Mouse (Mus musculus) olfactory bulb, adult 2 months (tissue): ENCODE results near the gene Cmtm8. TPM values are rescaled to one million over a fixed set of nuclear protein-coding genes. Genes with fewer than 3 reads are reported as not detected.
A peak's percentile ranks its signal among the peaks of the same experiment; 100 is the strongest.

ENCODE experiments used
- H3K27ac ChIP-seq: fragments of 200-500 bp; 2 replicates; pipeline ENCODE4 v1.5.1; 2012; ENCODE audit warnings: low read depth, low read length; ENCODE audit not compliant: insufficient read depth
- H3K4me1 ChIP-seq: fragments of 200-500 bp; 2 replicates; pipeline ENCODE4 v1.6.1; 2012; ENCODE audit warnings: low read length; ENCODE audit not compliant: control insufficient read depth, insufficient read depth
- H3K4me3 ChIP-seq: fragments of 200-500 bp; 2 replicates; pipeline ENCODE4 v1.5.1; 2012; ENCODE audit warnings: mild to moderate bottlenecking, low read depth, low read length, moderate library complexity; ENCODE audit not compliant: insufficient read depth
- CTCF ChIP-seq: fragments of 200-500 bp; IDR thresholded peaks from 2 replicates; pipeline ENCODE4 v1.5.1; 2012; ENCODE audit warnings: low read depth, mild to moderate bottlenecking, low read length, moderate library complexity; ENCODE audit not compliant: insufficient read depth
- POLR2A ChIP-seq: fragments of 200-500 bp; IDR thresholded peaks from 2 replicates; pipeline ENCODE4 v1.6.1; 2012; ENCODE audit warnings: mild to moderate bottlenecking, low read depth, low read length, moderate library complexity; ENCODE audit not compliant: insufficient read depth
- WGBS: fragments of 180-500 bp; shearing (Covaris S2); methylation state at CpG from one replicate; pipeline ENCODE4 v1.1.7; 2018; 5-methylcytosine and 5-hydroxymethylcytosine counted together
- polyA plus RNA-seq: library from polyadenylated mRNA; stranded (reverse); fragments of >200 nt; gene quantifications from 2 replicates; pipeline ENCODE4 v1.2.4, GENCODE M21; 2012; ENCODE audit warnings: low replicate concordance; ENCODE audit not compliant: missing spikeins, insufficient read depth, insufficient read length

Cmtm8 gene
- not detected in 2 replicates for polyA plus RNA-seq

DNA sequence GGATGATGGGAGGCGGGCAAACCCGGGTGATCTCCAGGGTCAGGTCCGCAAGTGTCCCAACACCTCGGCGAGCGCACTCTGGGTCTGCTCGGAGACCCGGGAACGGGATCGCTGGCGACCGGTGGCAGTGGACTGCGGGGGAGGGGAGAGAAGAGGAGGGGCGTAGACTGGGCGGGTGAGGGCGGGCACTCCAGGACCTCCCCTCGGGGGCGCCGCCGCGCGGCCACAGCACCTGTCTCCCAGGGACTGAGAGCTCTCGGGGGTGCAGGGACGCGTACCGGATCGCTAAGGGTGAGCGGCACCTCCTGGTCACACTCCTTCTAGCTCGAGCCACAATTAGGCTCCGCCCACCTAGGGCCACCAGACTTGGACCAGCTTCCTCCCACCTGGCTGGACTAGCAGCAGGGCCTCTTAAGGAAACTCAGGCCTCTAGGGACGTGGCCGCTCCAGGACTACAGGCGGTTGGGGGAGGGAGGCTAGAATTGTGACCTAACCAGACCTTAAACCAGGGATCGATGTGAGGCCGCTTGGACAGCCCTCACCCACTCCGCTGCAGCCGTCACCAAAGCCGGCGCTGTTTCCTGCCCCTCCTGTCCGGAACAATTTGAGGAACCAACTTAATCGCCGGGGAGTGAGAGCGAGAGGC lies at the start of gene Cmtm8:
Gene Cmtm8, minus strand, starts transcription at position 140 of the 646 bp plus-strand sequence.
- H3K4me1 ChIP-seq: peaks cover 12% of the 10 kb centered on the region
- WGBS: under 1% methylated on average over 43 of the region's 43 CpGs
- no peak within 1 kb of the TSS for H3K27ac ChIP-seq
- TF ChIP-seq CTCF: no peak
- no peak for TF ChIP-seq POLR2A
- peak within 1 kb of the TSS; percentile 53 for H3K4me3 ChIP-seq

DNA sequence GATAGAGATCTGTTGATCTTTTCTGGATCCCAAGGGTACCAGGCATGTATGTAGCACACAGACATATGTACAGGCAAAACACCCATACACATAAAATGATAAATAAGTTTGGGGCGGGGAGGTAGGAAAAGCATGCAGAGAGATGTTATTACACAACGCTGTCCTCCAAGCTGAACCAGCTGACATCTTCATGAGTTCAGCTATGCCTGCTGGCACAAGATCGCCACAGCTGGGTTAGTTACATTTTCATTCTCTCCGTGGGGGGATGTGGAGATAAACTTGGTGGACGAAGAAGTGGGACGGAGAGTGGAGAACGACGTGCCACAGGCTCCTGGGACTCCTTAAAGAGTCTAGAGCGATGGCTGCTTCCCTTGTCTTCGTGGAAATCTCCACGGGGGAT lies 49.0 kb upstream of the Cmtm8 start:
- peaks cover 5% of the 10 kb centered on the region; the same call in 1 of the 2 replicates for H3K4me1 ChIP-seq
- H3K4me3 ChIP-seq: no peak overlapping the region
- no peak overlapping the region for H3K27ac ChIP-seq
- TF ChIP-seq CTCF (no peak), POLR2A (no peak)
- 84% methylated on average over 11 of the region's 11 CpGs for WGBS

DNA sequence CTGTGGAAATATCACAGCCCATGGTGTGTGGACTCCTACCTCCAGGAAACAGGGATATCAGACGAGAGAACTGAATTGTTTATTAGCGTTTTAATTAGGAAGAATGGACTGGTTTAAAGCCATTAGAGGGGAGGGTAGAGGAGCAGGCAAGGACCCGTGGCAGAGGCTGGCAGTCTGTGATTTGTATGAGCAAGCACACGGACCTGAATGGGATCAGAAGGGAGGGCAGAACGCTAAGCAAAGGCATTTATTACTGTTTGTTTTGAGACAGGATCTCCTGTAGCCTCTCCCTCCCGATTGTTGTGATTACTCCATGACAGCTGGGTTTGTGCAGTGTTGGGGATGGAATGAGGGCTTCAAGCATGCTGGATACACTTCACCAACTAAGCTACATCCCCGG lies 46.4 kb upstream of the Cmtm8 start:
- Histone ChIP-seq H3K27ac (no peak overlapping the region), H3K4me1 (peaks cover 5% of the 10 kb centered on the region; the same call in 1 of the 2 replicates), H3K4me3 (no peak overlapping the region)
- no peak for TF ChIP-seq CTCF
- TF ChIP-seq POLR2A: no peak
- 22% methylated on average over 7 of the region's 7 CpGs for WGBS

DNA sequence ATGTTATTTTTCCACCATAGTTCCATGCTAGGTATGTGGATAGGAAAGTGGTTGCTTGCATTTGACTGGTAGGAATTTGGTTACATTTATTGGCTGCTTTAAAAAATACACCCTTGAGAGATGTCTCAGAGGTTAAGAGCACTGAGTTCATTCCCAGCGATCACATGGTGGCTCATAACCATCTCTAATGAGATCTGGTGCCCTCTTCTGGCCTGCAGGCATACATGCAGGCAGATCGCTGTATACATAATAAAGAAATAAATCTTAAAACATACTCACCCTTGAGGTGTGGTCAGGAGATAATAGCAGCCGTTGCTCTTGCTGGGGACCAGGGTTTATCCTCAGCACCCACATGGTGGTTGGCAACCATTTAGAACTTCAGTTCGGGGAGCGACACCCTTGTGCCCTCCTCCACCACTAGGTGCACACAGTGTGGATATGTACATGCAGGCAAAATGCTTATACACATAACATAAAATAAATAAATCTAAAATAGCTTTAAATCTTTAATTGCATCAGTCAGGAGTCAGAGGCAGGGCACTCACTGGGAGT lies 45.0 kb upstream of the Cmtm8 start:
- no peak overlapping the region for H3K4me3 ChIP-seq
- 90% methylated on average over 5 of the region's 5 CpGs for WGBS
- no peak for TF ChIP-seq CTCF
- TF ChIP-seq POLR2A: no peak

DNA sequence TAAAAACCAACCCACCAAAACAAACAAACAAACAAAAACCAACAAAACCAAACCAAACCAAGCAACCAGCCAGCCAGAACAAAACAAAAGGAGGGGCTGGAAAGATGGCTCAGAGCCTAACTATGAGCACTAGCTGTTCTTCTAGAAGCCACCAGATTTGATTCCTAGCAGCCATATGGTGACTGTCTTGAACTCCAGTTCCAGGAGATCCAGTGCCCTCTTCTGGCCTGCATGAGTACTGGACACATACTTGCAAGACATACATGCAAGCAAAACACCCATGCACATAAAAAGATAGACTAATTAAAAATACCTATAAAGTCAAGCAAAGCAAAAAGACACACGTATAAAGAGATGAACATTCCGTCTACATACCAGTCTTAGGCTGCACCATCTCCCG lies 43.7 kb upstream of the Cmtm8 start:
- Histone ChIP-seq H3K4me1 (peaks cover 5% of the 10 kb centered on the region; the same call in 1 of the 2 replicates), H3K4me3 (no peak overlapping the region), H3K27ac (no peak overlapping the region)
- 94% methylated on average over 3 of the region's 3 CpGs for WGBS
- TF ChIP-seq POLR2A (no peak), CTCF (no peak)

More for the DNA sequence above, 45.0 kb upstream of the Cmtm8 start:
- Histone ChIP-seq H3K27ac (no peak overlapping the region), H3K4me1 (peaks cover 5% of the 10 kb centered on the region; the same call in 1 of the 2 replicates)

DNA sequence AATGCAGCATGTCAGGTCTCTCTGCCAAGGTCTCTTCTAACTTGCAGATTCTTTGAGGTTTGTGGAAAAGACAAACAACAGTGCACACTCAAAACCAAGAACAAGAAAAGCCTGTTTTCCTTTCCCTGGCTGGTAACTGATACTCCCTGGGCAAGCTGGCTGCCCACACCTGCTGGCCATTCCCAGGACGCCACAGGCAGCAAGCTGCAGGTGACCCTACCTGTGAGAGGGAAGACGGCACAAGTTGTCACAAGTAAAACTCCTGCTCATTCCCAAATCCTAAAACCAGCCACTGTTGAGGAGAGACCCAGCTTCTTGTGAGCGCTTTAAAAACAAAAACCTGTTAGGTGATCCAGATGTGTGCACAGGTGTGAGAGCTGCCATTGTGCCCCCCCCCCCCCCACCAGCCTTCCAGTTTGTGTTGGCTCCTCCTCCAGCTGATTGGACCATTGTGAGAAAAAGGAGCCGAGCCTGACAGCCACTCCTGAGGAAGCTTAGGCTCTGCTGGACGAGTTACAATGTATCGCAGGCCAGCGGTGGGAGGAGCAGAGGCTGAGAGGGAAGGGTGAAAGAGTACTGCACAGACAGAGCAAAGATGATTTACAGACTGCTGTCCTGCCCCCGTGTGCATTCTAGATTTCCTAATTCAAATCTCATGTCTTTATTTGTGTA lies 42.2 kb upstream of the Cmtm8 start:
- TF ChIP-seq CTCF: no peak
- TF ChIP-seq POLR2A: no peak
- WGBS: 45% methylated on average over 8 of the region's 8 CpGs
- peaks cover 5% of the 10 kb centered on the region; the same call in 1 of the 2 replicates for H3K4me1 ChIP-seq
- no peak overlapping the region for H3K4me3 ChIP-seq
- H3K27ac ChIP-seq: no peak overlapping the region

DNA sequence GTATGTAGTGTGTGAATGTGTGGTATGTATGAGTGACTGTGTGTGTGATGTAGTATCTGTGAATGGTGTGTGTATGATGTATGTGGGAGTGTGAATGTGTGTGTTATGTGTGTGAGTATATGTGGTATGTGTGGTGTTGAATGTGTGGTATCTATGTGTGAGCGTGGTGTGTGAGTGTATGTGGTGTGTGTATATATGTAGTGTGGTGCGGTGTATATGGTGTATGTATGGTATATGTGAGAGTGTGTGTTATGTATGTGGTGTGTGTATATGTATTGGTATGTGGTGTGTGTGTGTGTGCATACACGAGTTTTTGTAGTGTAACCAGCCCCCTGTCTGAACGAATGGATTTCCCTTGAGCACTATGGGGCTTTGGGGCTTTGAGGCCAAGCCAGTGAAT lies 41.6 kb upstream of the Cmtm8 start:
- 72% methylated on average over 4 of the region's 4 CpGs for WGBS
- Histone ChIP-seq H3K4me1 (peaks cover 3% of the 10 kb centered on the region; the same call in 1 of the 2 replicates), H3K4me3 (no peak overlapping the region), H3K27ac (no peak overlapping the region)
- TF ChIP-seq CTCF (no peak), POLR2A (no peak)

DNA sequence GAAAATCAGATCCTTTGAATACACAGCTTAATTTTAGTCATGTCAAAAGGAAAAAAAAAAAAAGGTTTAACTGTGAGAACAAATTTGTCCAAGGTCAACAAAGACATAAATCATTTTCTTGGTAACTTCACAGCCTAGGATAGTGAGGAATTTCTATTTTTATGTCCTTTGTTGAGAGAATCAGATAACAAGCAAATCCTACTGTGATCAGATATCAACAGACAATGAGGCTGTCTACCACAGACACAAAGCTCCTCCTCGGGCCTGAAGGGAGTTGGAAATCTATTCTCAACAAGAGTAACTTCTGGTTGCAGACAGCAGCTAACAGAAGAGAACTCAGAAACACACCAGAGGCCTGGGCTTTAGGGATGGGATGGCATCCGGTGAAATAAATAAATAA lies 38.0 kb upstream of the Cmtm8 start:
- H3K4me3 ChIP-seq: no peak overlapping the region
- H3K4me1 ChIP-seq: no peaks in the 10 kb centered on the region
- TF ChIP-seq POLR2A: no peak
- no peak for TF ChIP-seq CTCF
- no peak overlapping the region for H3K27ac ChIP-seq
- WGBS: 83% methylated on average over 2 of the region's 2 CpGs

DNA sequence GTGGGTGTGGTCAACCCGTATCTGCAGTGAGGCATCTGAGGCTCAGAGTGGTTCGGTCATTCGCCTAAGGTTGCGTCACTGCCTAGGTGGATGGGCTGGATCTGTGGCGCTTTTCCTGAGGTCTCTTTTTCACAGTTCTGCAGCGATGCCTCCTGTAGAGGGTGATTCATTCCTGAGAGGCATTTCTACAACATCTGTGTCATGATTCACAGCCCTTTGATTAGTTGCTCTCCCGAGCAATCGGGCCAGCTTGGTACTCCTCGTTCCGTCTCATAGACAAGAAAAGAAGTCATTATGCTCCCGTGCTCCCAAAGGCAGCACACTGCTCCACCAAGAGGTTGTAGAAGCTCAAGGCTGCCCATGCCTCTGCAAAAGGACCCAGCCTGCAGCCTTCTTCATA lies 11.4 kb upstream of the Cmtm8 start:
- Histone ChIP-seq H3K27ac (peak overlapping the region; percentile 15; the same call in 1 of the 2 replicates), H3K4me3 (no peak overlapping the region), H3K4me1 (peaks cover 16% of the 10 kb centered on the region)
- 29% methylated on average over 11 of the region's 11 CpGs for WGBS
- TF ChIP-seq POLR2A: no peak
- TF ChIP-seq CTCF: no peak
